Mouse (Mus musculus): Measurements from ENCODE around the gene Sidt2. TPM values are rescaled to one million over a fixed set of nuclear protein-coding genes. Genes with fewer than 3 reads are reported as not detected.

The Sidt2 gene
- total RNA-seq, 2 experiments from 2014 or later: 29.3 to 31.0 TPM

- no peak for ATAC-seq (replicated peaks; ENCODE audit: poor library complexity, severe bottlenecking)
These were observed 2.2 kb downstream of the Sidt2 start for GRCm38 (mm10) chr9:45952890-45953289.

- ATAC-seq (replicated peaks; ENCODE audit: poor library complexity, severe bottlenecking): no peak
These were observed 3.0 kb downstream of the Sidt2 start for GRCm38 (mm10) chr9:45952057-45952456.

GRCm38 (mm10) chr9:45946872-45947183 is 8.2 kb downstream of the Sidt2 start:
- no peak for ATAC-seq (replicated peaks; ENCODE audit: poor library complexity, severe bottlenecking)

DNA sequence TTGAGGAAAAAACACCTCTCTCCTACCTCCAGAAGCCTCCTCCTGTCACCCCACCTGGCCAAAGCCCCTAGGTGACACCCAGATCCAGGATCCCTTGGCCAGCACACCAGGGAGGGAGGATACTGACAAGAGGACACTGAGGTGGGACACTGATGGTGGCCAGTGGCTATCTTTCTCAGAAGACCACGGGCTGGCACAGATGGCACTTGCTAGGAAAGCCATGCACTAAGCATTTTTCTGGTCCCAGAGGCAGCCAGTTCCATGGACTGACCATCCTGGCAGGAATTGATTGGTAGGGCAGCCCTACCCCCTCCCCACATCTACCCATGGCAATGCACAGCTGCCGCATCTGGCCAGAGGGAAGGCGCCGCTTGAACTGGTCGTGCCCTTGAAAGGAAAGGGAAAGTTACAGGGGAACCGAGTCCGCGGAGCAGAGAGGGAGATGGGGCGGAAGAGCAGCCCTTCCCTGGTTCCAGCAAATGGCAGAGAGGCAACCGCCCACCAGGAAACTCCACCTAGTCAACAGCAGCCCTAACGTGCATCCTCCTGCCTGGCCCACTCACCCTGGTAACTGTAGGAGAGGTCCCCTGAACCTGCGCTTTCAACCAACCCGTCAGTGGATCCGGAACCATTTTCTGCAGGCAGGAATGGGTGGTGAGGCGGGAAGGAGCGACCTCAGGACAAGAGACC is 8.7 kb downstream of the Sidt2 start:
- ATAC-seq (replicated peaks; ENCODE audit: poor library complexity, severe bottlenecking): no peak

GRCm38 (mm10) chr9:45945721-45946120 is 9.3 kb downstream of the Sidt2 start:
- peak; percentile 17 for ATAC-seq (replicated peaks; ENCODE audit: poor library complexity, severe bottlenecking)

DNA sequence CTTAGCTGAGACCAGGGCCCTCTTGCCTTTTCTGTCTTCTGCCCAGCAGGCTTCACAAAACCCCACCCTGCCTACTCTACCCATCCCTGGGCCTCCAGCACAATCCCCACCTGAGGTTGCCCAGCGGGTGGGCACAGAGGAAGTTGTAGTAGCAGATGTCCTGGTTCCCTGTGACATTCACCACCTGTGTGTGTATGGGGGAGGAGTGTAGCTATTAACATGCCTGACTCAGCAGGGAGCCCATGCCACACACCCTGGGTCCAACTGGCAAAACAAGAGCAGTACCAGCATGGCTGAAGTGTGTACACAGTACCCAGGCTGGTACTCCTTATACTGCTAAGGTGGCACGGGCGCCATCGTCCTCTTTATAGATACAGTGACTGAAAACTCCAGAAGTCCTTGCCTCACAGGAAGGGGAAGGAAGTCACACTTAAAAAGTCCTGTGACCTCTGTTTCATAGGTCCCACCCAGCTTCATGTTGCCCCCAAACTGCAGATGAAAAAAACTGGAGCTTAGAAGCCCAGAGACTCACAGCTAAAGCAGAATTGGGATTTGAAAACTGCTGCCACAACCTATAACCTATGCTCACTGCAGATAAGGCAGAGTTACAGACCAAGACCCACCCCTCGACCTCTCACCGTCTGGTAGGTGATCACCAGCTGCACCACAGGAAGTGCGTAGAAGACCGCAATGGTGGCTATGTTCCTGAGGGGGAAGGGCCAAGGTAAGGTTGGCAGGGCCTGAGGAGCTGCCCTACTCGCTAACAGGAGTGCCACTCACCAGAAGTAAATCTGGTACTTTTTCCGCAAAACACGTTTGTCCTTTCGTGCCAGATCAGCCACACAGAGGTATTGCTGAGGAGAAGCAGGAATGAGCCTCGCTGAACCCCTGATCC is 10.3 kb downstream of the Sidt2 start:
- ATAC-seq (replicated peaks; ENCODE audit: poor library complexity, severe bottlenecking): peak; percentile 58

- ATAC-seq (replicated peaks; ENCODE audit: poor library complexity, severe bottlenecking): no peak
These were observed 11.2 kb downstream of the Sidt2 start for GRCm38 (mm10) chr9:45943628-45944505.

DNA sequence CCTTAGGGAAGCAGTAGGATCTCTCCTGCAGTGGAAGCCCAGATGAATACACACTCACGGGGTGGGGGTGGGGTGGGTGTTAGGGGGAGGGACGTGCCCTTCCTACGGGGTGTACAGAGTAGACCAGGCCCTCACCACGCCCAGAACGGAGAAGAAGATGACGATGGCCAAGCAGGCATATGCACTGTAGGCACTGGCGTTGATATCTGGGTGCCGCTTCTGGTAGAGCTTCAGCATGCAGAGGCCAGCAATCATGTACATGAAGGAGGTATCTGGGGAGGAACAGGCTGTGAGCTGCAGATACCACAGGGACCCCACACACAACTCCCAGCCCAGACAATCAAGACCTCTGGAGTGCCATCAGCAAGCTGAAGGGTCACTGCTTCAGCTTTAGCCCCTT is 12.1 kb downstream of the Sidt2 start:
- ATAC-seq (replicated peaks; ENCODE audit: poor library complexity, severe bottlenecking): no peak

GRCm38 (mm10) chr9:45942464-45942863 is 12.6 kb downstream of the Sidt2 start:
- no peak for ATAC-seq (replicated peaks; ENCODE audit: poor library complexity, severe bottlenecking)

DNA sequence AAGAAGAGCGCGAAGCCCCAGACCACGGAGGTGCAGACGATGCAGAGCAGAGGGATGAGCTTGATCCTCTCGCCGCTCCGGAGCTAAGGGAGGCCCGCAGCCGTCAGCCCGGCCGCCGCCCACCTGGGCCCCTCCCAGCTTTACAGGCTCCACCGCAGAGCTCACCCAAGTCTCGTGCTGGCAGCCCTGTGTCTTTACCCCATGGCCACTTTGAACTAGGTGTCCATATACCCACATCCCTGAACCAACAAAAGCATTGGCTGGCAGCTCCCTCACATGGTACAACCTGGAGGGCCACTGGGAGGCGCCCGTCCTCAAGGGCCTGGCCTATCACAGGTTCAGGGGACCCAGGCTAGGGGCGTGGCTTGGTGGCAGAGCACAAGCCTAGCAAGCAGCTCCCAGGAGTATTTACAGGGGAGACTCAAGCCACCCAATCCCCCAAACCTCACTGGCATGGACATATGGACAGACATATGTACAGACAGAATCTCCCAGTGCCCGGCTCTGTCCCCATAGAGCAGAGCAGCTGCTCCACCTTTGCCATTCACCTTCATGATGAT is 13.6 kb downstream of the Sidt2 start:
- ATAC-seq (replicated peaks; ENCODE audit: poor library complexity, severe bottlenecking): no peak

GRCm38 (mm10) chr9:45939794-45940193 is 15.3 kb downstream of the Sidt2 start:
- no peak for ATAC-seq (replicated peaks; ENCODE audit: poor library complexity, severe bottlenecking)

DNA sequence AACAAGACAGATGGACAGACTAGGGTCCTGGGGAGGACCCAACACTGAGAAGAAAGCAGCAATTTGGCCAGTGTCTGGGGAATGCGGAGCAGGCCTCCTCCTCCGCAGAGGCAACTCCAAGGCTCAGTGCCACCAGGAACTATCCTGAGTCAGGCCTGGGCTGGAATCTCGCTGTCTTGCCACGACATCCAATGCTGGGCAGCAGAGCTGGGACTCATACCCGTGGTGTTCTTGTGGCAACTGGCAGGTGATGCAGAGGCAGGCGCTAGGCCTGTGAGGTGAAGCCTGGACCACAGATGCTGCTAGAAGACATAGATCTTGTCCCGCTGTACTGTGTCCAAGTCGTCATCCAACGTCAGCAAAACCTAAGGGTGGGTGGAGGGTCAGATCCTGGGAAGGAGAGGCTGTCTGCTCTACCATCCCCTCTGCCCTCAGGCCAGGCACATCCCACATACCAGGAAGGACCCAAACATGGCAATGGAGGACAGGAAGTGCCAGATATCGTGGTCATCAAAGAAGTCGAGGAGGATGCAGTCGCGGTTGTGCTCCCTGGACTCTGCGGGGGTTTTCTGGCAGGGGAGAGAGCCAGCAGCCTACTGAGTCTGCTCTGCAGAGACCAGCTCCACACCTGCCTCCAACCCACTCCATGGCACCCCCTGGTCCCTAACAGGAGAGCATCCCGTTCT is 16.0 kb downstream of the Sidt2 start:
- no peak for ATAC-seq (replicated peaks; ENCODE audit: poor library complexity, severe bottlenecking)

DNA sequence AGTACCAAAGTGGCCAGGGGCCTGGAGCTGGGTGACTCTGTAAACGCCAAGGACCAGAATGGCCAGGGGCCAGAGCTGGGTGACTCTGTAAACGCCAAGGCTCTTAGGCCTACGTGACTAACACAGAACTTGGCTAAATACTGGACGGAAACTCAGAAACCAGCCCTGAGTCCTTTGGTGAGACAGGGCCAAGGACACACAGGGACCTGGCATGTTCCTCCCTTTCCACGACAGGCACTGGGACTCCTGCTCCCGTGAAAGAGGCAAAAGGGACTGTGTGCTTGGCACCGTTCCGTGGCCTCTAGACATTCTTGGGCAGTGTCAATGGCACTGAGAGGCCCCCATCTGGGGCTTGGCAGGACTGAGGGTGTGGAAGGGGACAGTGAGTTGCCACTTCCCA is 17.0 kb downstream of the Sidt2 start:
- no peak for ATAC-seq (replicated peaks; ENCODE audit: poor library complexity, severe bottlenecking)

DNA sequence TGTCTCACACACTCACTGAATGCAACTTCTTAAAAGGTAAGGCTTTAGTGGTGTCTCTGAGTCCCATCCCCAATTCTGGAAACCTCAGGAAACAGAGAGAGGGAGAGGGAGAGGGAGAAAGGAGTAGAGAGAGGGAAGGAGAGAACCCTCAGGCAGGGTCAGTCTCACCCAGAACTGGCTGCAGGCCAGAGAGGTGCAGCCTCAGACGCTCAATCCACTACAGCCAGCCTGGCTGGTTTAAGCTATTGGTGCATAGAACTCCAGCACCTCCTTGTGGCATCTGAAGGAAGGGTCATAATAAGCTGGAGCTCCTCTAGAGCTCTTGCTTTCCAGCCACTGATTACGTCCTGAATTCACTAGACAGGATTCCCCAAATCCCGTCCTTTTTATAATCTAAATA is 18.2 kb downstream of the Sidt2 start:
- peak; percentile 69 for ATAC-seq (replicated peaks; ENCODE audit: poor library complexity, severe bottlenecking)

GRCm38 (mm10) chr9:45935628-45936210 is 19.3 kb downstream of the Sidt2 start, which contains the start of gene Tagln:
Tagln (minus strand) TSS chr9:45936058.
- ATAC-seq (replicated peaks; ENCODE audit: poor library complexity, severe bottlenecking): no peak

DNA sequence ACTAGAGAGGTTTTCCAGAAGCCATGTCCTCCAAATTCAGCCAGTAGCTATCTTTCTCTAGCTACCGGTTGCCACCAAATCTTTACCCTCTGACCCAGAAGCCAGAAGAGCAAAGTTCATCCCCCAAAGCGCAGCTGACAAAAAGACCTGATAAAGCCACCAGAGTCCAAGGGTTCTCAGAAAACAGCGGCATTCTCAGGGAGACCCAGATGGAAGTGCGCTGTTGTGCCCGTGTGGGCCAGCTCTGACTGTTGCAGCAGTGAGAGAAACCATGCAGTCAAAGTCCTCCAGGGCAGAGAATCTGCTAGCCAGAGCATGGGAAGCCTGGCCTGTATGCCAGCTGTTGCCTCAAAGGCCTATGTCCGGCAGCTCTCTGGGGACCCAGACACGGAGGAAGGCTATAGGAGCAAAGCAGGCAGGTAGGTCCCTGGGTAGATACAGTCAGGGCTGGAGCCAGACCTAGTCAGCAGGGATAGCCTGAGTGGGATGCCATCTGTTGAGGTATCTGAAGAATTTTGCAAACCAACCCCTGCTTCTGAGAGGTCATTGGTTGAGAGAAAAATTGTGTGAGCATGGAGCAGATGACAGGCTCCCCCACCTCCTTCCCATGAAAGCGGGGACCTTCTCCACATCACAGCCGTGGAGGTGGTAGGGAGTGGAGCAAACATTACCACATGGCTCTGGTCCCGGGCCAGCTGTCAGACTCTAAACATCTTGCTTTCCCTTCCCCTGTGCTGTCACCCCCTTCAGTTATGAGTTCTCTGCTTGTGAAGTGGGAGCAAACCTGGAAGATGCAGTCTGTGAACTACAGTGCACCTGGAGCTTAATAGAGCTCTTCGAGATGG is 22.3 kb downstream of the Sidt2 start:
- no peak for ATAC-seq (replicated peaks; ENCODE audit: poor library complexity, severe bottlenecking)

- ATAC-seq (replicated peaks; ENCODE audit: poor library complexity, severe bottlenecking): no peak
These were observed 23.1 kb downstream of the Sidt2 start for GRCm38 (mm10) chr9:45931958-45932357.

DNA sequence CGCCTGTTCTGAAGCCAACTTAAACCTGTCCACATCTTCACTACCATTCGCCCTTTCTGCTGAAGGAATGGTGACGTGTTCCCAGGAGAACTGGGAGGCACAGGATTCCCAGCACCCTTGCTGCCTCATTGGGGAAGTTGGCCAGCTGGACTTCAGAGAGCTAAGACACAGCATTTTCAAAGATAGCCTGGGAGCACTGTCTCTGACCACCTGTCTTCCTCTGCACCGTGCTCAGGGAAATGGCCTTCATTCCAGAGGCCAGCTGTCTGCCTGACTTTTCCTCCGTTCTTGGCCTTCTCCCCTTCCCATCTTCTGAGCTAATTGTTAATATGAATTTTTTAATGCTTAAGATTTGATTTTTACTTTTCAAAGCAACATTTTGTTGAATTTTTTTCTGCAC is 25.8 kb downstream of the Sidt2 start:
- no peak for ATAC-seq (replicated peaks; ENCODE audit: poor library complexity, severe bottlenecking)

GRCm38 (mm10) chr9:45919895-45920294 is 35.2 kb downstream of the Sidt2 start:
- no peak for ATAC-seq (replicated peaks; ENCODE audit: poor library complexity, severe bottlenecking)
